Mouse (Mus musculus) megakaryocyte, embryonic 14.5 days (primary cell): ENCODE data around the gene Kcnip1. TPM values are rescaled to one million over a fixed set of nuclear protein-coding genes. Genes with fewer than 3 reads are reported as not detected.
A peak's percentile ranks its signal among the peaks of the same experiment; 100 is the strongest.

ENCODE experiments used
- H3K27me3 ChIP-seq: replicated peaks from 2 replicates; pipeline ENCODE3; 2012; ENCODE audit warnings: inconsistent platforms
- H3K36me3 ChIP-seq: replicated peaks from 2 replicates; pipeline ENCODE3; 2012; ENCODE audit warnings: low read length, inconsistent platforms, mixed read lengths
- H3K4me1 ChIP-seq: 2 replicates; pipeline ENCODE4 v1.6.1; 2012; ENCODE audit warnings: inconsistent platforms
- H3K4me3 ChIP-seq: replicated peaks from 2 replicates; pipeline ENCODE3; 2012; ENCODE audit warnings: moderate library complexity, mild to moderate bottlenecking, inconsistent platforms
- H3K9me3 ChIP-seq: 2 replicates; pipeline ENCODE4 v1.6.1; 2012; ENCODE audit warnings: inconsistent platforms
- FLI1 ChIP-seq: IDR thresholded peaks from 2 replicates; pipeline ENCODE4 v1.6.1; 2012; ENCODE audit warnings: low read length, inconsistent platforms, mixed read lengths
- GATA1 ChIP-seq: IDR thresholded peaks from 3 replicates; pipeline ENCODE4 v1.6.1; 2012; ENCODE audit warnings: mixed read lengths, low read length, inconsistent platforms, borderline replicate concordance
- polyA plus RNA-seq: library from polyadenylated mRNA; stranded (reverse); fragments of >175 nt; gene quantifications from 2 replicates; pipeline ENCODE4 v1.2.3, GENCODE M21; 2012; ENCODE audit warnings: low replicate concordance; ENCODE audit not compliant: insufficient read depth

Kcnip1 gene
- polyA plus RNA-seq, 1 experiment, result not detected

DNA sequence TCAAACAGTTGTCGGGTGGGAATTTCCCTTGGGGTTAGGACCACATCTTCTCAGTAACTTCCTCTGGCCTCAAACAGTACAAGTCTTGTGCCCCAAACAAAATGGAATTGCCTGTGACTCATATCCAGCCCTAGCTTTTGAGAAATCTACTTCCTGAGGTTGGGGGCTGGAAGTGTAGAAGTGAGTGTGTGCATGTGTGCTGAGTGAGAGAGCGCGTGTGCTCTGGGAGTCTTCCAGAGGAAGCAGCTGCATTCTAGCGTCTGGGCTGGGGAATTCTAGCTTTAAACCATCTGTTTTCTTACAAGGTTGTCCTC is 17.9 kb upstream of the Kcnip1 start:
- Histone ChIP-seq H3K4me1 (peaks cover 73% of the 10 kb centered on the region), H3K4me3 (peak overlapping the region; percentile 87), H3K27me3 (no peaks in the 10 kb centered on the region), H3K36me3 (no peaks in the 10 kb centered on the region), H3K9me3 (no peaks in the 10 kb centered on the region)
- TF ChIP-seq GATA1, result no peak
- TF ChIP-seq FLI1, result no peak

DNA sequence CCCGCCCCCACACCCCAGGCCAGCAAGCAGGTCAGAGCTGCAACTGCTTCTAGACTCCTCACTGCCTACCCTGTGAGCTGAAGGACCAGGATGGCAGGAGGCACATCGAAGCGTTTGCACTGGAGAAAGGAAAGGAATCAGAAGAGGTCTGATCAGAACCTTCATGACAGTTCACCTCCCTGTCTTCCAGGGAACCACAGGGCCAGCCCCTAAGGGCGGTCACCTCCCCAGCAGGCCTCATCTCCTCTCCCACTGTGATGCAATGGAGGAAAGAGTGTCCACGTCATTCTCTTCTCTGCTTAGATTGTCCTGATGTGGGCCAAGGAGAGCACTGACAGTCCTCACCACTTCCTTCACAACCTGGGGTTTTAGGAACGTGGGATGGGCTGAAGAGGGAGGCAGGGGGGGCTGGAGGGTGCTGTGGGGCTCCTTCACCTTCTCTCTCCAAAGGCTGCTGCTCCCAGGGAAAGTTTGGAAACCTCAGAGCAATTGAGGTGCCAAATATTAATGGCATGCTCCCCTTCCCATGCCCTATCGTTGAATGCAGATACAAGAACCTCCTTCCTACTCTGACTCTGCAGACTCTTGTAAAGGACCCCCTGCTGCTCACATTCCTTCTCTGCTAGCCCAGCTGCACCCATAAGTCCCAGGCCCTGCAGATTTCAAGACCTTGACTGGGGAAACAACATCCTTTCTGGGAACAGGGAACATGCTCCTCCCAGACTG is 17.3 kb upstream of the Kcnip1 start:
- TF ChIP-seq FLI1 (no peak), GATA1 (no peak)
- Histone ChIP-seq H3K9me3 (no peaks in the 10 kb centered on the region), H3K4me1 (peaks cover 76% of the 10 kb centered on the region), H3K4me3 (peak overlapping the region; percentile 87), H3K27me3 (no peaks in the 10 kb centered on the region), H3K36me3 (no peaks in the 10 kb centered on the region)

DNA sequence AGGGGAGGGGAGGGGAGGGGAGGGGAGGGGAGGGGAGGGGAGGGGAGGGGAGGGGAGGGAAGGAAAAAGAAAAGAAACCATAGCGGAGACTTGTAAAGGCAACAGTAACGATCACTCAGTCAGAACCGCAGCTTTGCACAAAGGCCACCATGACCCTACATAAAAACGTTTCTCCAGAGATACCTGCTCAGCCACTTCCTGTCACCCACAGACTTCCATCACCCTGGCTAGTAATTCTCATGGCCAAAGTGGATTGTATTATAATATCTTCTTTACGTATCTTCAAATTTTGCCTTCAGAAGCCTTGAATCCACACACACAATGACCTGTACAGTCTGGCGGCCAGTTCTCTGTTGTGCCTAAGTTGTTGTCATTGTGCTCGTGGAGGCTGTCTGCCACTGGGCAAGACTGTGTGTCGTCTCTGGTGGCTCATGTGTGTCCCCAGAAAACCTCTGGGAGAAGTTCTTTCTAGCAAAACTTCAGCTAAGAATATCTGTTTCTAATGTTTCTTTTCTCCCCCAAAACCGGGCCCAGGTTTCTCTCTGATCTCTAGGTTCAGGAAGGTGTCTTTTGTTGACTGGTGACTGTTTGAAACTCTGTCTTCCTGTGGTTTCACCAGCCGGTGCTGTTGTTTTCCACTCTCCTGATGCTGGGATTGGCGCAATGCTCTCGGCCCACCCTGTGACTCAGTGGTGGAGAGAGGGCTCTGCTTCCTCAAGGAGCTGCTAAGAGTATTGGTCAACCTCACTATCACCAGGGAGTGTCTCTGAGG is 16.6 kb upstream of the Kcnip1 start:
- Histone ChIP-seq H3K9me3 (no peaks in the 10 kb centered on the region), H3K36me3 (no peaks in the 10 kb centered on the region), H3K4me1 (peaks cover 82% of the 10 kb centered on the region), H3K4me3 (peak overlapping the region; percentile 87), H3K27me3 (no peaks in the 10 kb centered on the region)
- TF ChIP-seq GATA1 (no peak), FLI1 (no peak)

GRCm38 (mm10) chr11:34008702-34009101 is 15.8 kb upstream of the Kcnip1 start:
- Histone ChIP-seq H3K4me3 (peak overlapping the region; percentile 91), H3K4me1 (peaks cover 90% of the 10 kb centered on the region), H3K36me3 (no peaks in the 10 kb centered on the region), H3K27me3 (no peaks in the 10 kb centered on the region), H3K9me3 (no peaks in the 10 kb centered on the region)
- TF ChIP-seq FLI1, result no peak
- TF ChIP-seq GATA1, result no peak

DNA sequence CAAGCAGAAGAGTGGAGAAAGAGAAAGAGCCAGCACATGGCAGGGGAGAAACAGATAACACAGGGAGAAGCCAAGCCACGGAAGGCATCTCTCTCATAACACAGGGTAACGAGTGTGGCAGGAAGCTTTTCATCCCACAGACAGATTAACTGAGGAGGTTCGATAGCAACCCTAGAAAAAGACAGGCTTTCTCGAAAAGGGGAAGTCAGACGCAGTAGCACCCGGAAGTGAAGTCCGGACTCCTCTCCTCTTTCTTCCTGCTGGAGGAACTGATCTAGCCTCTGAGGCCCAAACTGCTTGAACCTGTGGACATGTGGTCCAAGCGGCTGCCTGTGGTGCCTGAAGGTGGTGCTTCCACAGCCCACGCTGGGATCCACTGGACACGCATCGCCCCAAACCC is 15.3 kb upstream of the Kcnip1 start:
- peaks cover 89% of the 10 kb centered on the region for H3K4me1 ChIP-seq
- peak overlapping the region; percentile 91 for H3K4me3 ChIP-seq
- no peaks in the 10 kb centered on the region for H3K27me3 ChIP-seq
- no peaks in the 10 kb centered on the region for H3K9me3 ChIP-seq
- no peaks in the 10 kb centered on the region for H3K36me3 ChIP-seq
- TF ChIP-seq FLI1 (no peak), GATA1 (no peak; the same call in 2 of the 3 replicates)

- TF ChIP-seq GATA1, result no peak
- TF ChIP-seq FLI1, result no peak
- Histone ChIP-seq H3K36me3 (no peaks in the 10 kb centered on the region), H3K9me3 (no peaks in the 10 kb centered on the region), H3K4me1 (peaks cover 85% of the 10 kb centered on the region), H3K4me3 (no peak overlapping the region), H3K27me3 (no peaks in the 10 kb centered on the region)
These were observed 14.7 kb upstream of the Kcnip1 start for GRCm38 (mm10) chr11:34007616-34008015.

DNA sequence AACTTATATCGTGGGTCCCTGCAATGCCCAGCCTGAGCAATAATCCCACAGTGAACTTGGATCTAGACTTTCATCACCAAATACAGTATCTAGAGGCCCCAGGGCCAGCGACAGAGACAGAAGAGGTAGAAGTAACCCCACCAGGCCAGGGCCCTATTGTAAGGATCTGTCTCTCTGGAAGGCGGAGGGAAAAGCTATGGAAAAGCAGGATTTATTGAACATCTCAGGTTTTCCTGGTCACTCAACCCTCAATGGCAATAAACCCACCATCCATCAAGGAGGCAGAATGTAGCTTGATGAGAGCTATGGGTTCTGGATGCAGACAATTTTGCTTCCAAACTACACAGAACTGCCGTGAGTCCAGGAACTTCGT is 9.6 kb upstream of the Kcnip1 start:
- no peak for TF ChIP-seq GATA1

DNA sequence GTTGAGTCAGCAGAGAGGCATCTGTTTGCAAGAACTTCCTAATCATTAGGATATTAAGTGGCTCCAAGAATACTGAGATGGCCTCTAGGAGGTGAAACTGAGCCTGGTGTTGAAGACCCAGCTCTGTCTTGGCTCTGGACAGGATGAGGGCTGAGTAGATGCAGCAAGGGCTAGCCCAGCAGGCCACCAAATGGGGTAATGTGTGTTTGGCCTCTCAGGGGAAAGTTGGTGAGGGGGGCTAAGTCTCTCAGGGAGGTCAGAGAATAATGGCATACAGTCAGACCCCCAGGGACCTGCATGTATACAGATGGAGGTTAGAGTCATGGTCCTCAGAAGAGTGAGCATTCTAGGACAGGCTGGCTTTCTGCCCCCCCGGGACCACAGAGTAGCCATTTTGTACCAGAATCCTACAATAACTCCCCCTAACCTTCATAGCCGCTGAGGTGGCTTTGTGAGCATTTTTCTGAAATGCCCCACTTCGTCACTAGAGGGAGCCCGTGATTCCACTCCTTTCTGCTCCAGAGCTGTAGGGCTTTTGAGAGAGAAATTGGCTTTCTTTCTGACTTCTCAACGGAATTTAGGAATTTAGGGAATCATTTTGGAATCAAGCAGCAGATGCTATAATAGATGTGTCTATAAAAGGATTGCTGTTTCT is 9.1 kb upstream of the Kcnip1 start:
- Histone ChIP-seq H3K36me3 (no peaks in the 10 kb centered on the region), H3K27me3 (peaks cover 28% of the 10 kb centered on the region), H3K4me1 (peaks cover 71% of the 10 kb centered on the region), H3K4me3 (no peak overlapping the region), H3K9me3 (no peaks in the 10 kb centered on the region)
- TF ChIP-seq GATA1 (no peak), FLI1 (no peak)

More for the DNA sequence above, 9.6 kb upstream of the Kcnip1 start:
- H3K36me3 ChIP-seq, result no peaks in the 10 kb centered on the region
- H3K9me3 ChIP-seq, result no peaks in the 10 kb centered on the region
- H3K4me3 ChIP-seq, result no peak overlapping the region
- peaks cover 76% of the 10 kb centered on the region for H3K4me1 ChIP-seq
- peaks cover 26% of the 10 kb centered on the region for H3K27me3 ChIP-seq

DNA sequence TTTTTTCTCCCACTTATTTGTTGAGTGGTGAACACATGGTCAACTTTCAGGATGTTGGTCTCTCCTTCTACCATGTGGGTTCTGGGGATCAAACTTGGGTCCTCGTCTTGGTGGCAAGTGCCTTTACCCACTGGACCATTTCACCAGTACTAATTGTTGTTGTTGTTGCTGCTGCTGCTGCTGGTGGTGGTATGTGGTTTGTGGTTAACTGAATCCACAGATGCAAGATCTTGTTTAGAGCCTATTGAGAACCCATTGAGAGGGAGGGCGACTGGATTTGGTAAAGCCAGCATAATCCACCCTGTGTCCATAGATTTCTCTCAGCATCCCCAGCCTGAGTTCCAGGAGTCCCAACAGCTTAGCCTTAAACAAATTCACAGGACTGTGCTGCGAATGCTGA is 7.5 kb upstream of the Kcnip1 start:
- Histone ChIP-seq H3K36me3 (no peaks in the 10 kb centered on the region), H3K4me1 (peaks cover 55% of the 10 kb centered on the region), H3K27me3 (peaks cover 44% of the 10 kb centered on the region), H3K4me3 (no peak overlapping the region), H3K9me3 (no peaks in the 10 kb centered on the region)
- no peak for TF ChIP-seq GATA1
- TF ChIP-seq FLI1, result no peak

DNA sequence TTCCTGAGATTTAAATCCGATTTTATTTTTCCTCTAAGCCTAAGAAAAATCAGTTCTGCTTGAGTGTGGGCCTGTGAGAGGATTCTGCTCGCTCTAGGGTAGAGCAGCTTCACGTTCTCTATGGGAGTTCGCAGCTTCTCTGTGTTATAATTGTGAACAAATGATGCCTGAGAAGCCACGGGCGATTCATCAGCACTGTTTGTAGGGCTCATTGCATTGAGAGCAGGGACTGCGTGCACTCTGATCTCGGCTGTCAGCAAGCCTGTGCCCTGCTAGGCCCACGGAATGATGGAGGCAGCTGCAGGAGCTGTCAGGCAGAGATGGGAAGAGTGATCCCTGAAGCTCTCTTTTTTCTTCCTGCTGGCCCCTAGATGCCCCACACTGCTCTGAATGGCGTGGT is 5.3 kb upstream of the Kcnip1 start:
- no peaks in the 10 kb centered on the region for H3K36me3 ChIP-seq
- H3K4me1 ChIP-seq, result peaks cover 41% of the 10 kb centered on the region
- H3K9me3 ChIP-seq, result no peaks in the 10 kb centered on the region
- TF ChIP-seq GATA1 (no peak), FLI1 (no peak)
- H3K27me3 ChIP-seq, result peaks cover 66% of the 10 kb centered on the region
- H3K4me3 ChIP-seq, result peak overlapping the region; percentile 67
